Comparison of ENCODE assay signal across 16 mouse cellular contexts in genomic region chr13:112178031-112178430, GRCm38 (mm10).
"Had no signal": no experiment of that assay in that cellular context is flagged by ENCODE, and none has a peak within 500 bp of the region (broad histone marks: within the 10 kb centered on the region; RNA-seq: fewer than 3 reads in every experiment).

No protein-coding gene starts in this region.

- H3K4me1 ChIP-seq: neural tube, embryonic 13.5 days; neural tube, embryonic 15.5 days; stomach, embryonic 15.5 days had no signal

- H3K27me3 ChIP-seq: neural tube, embryonic 13.5 days; neural tube, embryonic 15.5 days; stomach, embryonic 15.5 days had no signal

- H3K27ac ChIP-seq: neural tube, embryonic 13.5 days; neural tube, embryonic 15.5 days; stomach, embryonic 15.5 days; stomach, postnatal 0 days had no signal

- H3K4me3 ChIP-seq: neural tube, embryonic 13.5 days; neural tube, embryonic 15.5 days; stomach, embryonic 15.5 days had no signal

- DNase-seq: retina, postnatal 1 day; right cerebral cortex, adult 18-20 months; right cerebral cortex, postnatal 14 days; right cerebral cortex, postnatal 25 days; right cerebral cortex, postnatal 4 days; spleen, adult 18-20 months; thymus, adult 18-20 months; thymus, adult 2 months; thymus, postnatal 14 days; thymus, postnatal 25 days; thymus, postnatal 36 days; thymus, postnatal 4 days had no signal

- H3K36me3 ChIP-seq: neural tube, embryonic 13.5 days; neural tube, embryonic 15.5 days; stomach, embryonic 15.5 days had no signal

- H3K9me3 ChIP-seq: neural tube, embryonic 13.5 days; neural tube, embryonic 15.5 days; stomach, embryonic 15.5 days had no signal
